Mouse (Mus musculus) hindbrain, embryonic 12.5 days (tissue): ENCODE measurements around the gene Cct5. TPM values are rescaled to one million over a fixed set of nuclear protein-coding genes. Genes with fewer than 3 reads are reported as not detected.

Source experiments
- ATAC-seq: fragments of 200-750 bp; cut with Nextera tagmentation; 2 replicates; pipeline ENCODE4 v1.8.0; 2017; ENCODE audit warnings: moderate TSS enrichment; ENCODE audit not compliant: low FRiP score
- H3K27ac ChIP-seq: fragments of 300-500 bp; sonication (generic); 2 replicates; pipeline ENCODE4 v1.5.1; 2016; ENCODE audit warnings: mild to moderate bottlenecking
- H3K27me3 ChIP-seq: fragments of 300-500 bp; sonication (generic); 2 replicates; pipeline ENCODE4 v1.6.1; 2016; ENCODE audit warnings: mild to moderate bottlenecking
- H3K36me3 ChIP-seq: fragments of 300-500 bp; sonication (generic); 2 replicates; pipeline ENCODE4 v1.6.1; 2016; ENCODE audit warnings: mild to moderate bottlenecking
- H3K4me1 ChIP-seq: fragments of 300-500 bp; sonication (generic); 2 replicates; pipeline ENCODE4 v1.6.1; 2016
- H3K4me2 ChIP-seq: fragments of 300-500 bp; sonication (generic); replicated peaks from 2 replicates; pipeline ENCODE4 v1.6.1; 2016; ENCODE audit warnings: mild to moderate bottlenecking
- H3K4me3 ChIP-seq: fragments of 300-500 bp; sonication (generic); 2 replicates; pipeline ENCODE4 v1.5.1; 2016; ENCODE audit warnings: mild to moderate bottlenecking
- H3K9ac ChIP-seq: fragments of 300-500 bp; sonication (generic); 2 replicates; pipeline ENCODE4 v1.6.1; 2016; ENCODE audit warnings: mild to moderate bottlenecking, moderate library complexity
- H3K9me3 ChIP-seq: fragments of 300-500 bp; sonication (generic); replicated peaks from 2 replicates; pipeline ENCODE4 v1.6.1; 2016; ENCODE audit warnings: mild to moderate bottlenecking
- WGBS: fragments of 180-500 bp; shearing (Covaris S2); methylation state at CpG from one replicate; pipeline ENCODE4 v1.1.7; 2016; 5-methylcytosine and 5-hydroxymethylcytosine counted together
- polyA plus RNA-seq: library from polyadenylated mRNA; unstranded; fragments of >200 nt; fragmentation: Nextera tagmentation; extraction: Ambion mirVana; gene quantifications from 2 replicates; pipeline ENCODE4 v1.2.1, GENCODE M21; 2016

The Cct5 gene
- polyA plus RNA-seq, 1 experiment from 2014 or later, result 546 TPM

- H3K9ac ChIP-seq, result no peak overlapping the region
- ATAC-seq, result no peak
- no peak overlapping the region for H3K27ac ChIP-seq
- no peaks in the 10 kb centered on the region for H3K9me3 ChIP-seq
- H3K4me3 ChIP-seq, result no peak overlapping the region
- WGBS, result 90% methylated on average over 2 of the region's 2 CpGs
- H3K4me2 ChIP-seq, result no peak overlapping the region
- no peaks in the 10 kb centered on the region for H3K27me3 ChIP-seq
- H3K4me1 ChIP-seq, result no peaks in the 10 kb centered on the region
- no peaks in the 10 kb centered on the region for H3K36me3 ChIP-seq
These were observed 46.7 kb downstream of the Cct5 start for GRCm38 (mm10) chr15:31554855-31555254.

- Histone ChIP-seq H3K4me3 (no peak overlapping the region), H3K4me2 (no peak overlapping the region), H3K9me3 (no peaks in the 10 kb centered on the region), H3K27ac (no peak overlapping the region), H3K27me3 (no peaks in the 10 kb centered on the region), H3K36me3 (no peaks in the 10 kb centered on the region), H3K9ac (no peak overlapping the region), H3K4me1 (no peaks in the 10 kb centered on the region)
- 81% methylated on average over 4 of the region's 4 CpGs for WGBS
- ATAC-seq, result no peak
These were observed 51.2 kb downstream of the Cct5 start for GRCm38 (mm10) chr15:31550381-31550780.

DNA sequence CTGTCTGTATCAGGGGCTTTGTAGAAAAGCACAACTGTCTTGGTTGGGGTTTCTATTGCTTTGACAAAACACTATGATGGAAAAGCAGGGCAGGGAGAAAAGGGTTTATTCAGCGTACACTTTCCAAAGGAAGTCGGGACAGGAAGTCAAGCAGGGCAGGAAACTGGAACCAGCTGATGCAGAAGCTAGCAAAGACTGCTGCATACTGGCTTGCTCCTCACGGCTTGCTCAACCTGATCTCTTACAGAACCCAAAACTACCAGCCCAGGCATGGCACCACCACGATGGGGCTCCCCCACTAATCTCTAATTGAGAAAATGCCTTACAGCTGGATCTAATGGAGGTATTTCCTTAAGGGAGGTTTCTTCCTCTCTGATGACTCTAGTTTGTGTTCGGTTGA lies 54.2 kb downstream of the Cct5 start:
- Histone ChIP-seq H3K36me3 (no peaks in the 10 kb centered on the region), H3K4me2 (no peak overlapping the region), H3K4me3 (no peak overlapping the region), H3K4me1 (peaks cover 5% of the 10 kb centered on the region), H3K27me3 (no peaks in the 10 kb centered on the region), H3K27ac (no peak overlapping the region), H3K9ac (no peak overlapping the region), H3K9me3 (no peaks in the 10 kb centered on the region)
- 63% methylated on average over 5 of the region's 5 CpGs for WGBS
- no peak for ATAC-seq

DNA sequence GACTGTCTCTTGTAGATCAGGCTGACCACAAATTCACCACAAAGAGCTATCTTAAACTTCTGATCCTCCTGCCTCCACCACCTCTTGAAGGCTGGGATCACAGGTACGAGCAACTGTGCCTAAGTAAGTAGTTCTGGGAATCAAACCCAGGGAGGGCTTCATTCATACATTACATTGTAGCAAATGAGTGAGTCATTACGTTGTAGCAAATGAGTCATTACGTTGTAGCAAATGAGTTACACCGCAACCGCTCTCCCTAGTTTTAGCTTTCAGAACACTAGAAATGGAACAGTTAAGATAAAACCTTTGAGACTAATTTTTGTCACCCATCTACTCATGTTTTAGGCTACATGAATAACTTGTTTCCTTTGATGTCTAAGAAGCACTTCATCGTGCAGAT lies 55.3 kb downstream of the Cct5 start:
- no peak for ATAC-seq
- Histone ChIP-seq H3K27ac (no peak overlapping the region), H3K27me3 (no peaks in the 10 kb centered on the region), H3K4me2 (no peak overlapping the region), H3K9me3 (no peaks in the 10 kb centered on the region), H3K4me1 (peaks cover 14% of the 10 kb centered on the region), H3K9ac (no peak overlapping the region), H3K36me3 (no peaks in the 10 kb centered on the region), H3K4me3 (no peak overlapping the region)
- WGBS, result 84% methylated on average over 6 of the region's 6 CpGs

DNA sequence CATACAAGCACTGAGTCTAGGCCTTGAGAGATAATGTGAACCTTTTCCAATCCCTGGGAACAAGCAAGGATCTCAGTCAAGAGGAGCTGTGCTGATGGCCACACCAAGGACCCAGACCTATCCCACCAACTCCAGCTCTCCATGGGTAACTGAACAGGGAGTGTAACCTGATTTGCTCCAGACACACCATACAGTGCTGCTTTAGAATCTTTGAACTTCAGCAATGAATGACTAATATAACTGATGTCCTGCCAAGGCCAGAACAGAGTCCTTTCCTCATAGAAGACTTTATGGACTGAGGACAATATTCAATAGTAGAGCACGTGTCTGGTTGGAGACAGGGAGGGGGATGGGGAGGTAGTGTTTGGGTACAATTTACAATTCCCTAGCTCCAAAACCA lies 56.5 kb downstream of the Cct5 start:
- no peak for ATAC-seq
- Histone ChIP-seq H3K9ac (no peak overlapping the region), H3K4me1 (peaks cover 14% of the 10 kb centered on the region), H3K4me3 (no peak overlapping the region), H3K36me3 (no peaks in the 10 kb centered on the region), H3K9me3 (no peaks in the 10 kb centered on the region), H3K27me3 (no peaks in the 10 kb centered on the region), H3K27ac (no peak overlapping the region), H3K4me2 (no peak overlapping the region)
- WGBS, result 67% methylated on average over 1 of the region's 1 CpGs

DNA sequence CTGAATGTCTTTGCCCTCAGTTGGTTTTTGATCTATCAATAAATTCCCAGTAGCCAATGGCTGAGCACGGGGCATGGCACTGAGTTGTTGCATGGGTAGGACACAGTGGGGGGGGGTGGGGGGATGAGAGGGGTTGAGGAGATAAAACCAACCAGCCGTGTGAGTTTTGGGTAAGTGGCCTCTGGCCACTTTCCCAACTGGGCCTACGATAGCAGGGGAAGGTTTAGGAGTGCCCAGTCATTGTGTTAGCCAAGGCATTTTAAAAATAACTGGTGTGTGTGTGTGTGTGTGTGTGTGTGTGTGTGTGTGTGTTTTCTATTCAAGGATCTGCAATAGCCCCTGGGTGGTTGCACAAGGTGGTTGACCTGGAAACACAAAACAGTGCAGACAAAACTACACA lies 58.4 kb downstream of the Cct5 start:
- no peak for ATAC-seq
- no peaks in the 10 kb centered on the region for H3K36me3 ChIP-seq
- WGBS, result 5% methylated on average over 3 of the region's 3 CpGs
- H3K4me3 ChIP-seq, result no peak overlapping the region
- no peak overlapping the region for H3K27ac ChIP-seq
- H3K27me3 ChIP-seq, result no peaks in the 10 kb centered on the region; the same call in 1 of the 2 replicates
- no peak overlapping the region for H3K9ac ChIP-seq
- peaks cover 14% of the 10 kb centered on the region for H3K4me1 ChIP-seq
- no peak overlapping the region for H3K4me2 ChIP-seq
- no peaks in the 10 kb centered on the region for H3K9me3 ChIP-seq

- H3K4me1 ChIP-seq, result peaks cover 14% of the 10 kb centered on the region
- H3K36me3 ChIP-seq, result no peaks in the 10 kb centered on the region
- H3K27me3 ChIP-seq, result no peaks in the 10 kb centered on the region; the same call in 1 of the 2 replicates
- no peak overlapping the region for H3K4me3 ChIP-seq
- no peak overlapping the region for H3K9ac ChIP-seq
- peak overlapping the region; percentile 8 for H3K4me2 ChIP-seq
- WGBS, result 4% methylated on average over 10 of the region's 10 CpGs
- no peaks in the 10 kb centered on the region for H3K9me3 ChIP-seq
- H3K27ac ChIP-seq, result peak overlapping the region; percentile 45; the same call in 1 of the 2 replicates
- peak; percentile 42 for ATAC-seq
These were observed 59.3 kb downstream of the Cct5 start for GRCm38 (mm10) chr15:31542013-31542958.

Other genes starting within 250 kb of the Cct5 start
- gene Ankrd33b, start 234.1 kb downstream of the Cct5 start, polyA plus RNA-seq, result 0.85 and 0.87 TPM in 2 replicates
- 2.8 and 2.9 TPM in 2 replicates for gene Ropn1l, start 148.1 kb downstream of the Cct5 start, polyA plus RNA-seq
- gene March6, start 70.8 kb downstream of the Cct5 start, polyA plus RNA-seq, result 67.5 and 70.9 TPM in 2 replicates
- 2.7 and 2.8 TPM in 2 replicates for gene Cmbl, start 36.4 kb downstream of the Cct5 start, polyA plus RNA-seq
- 12.3 and 12.4 TPM in 2 replicates for gene Fam173b, start within 50 bp of the Cct5 start, polyA plus RNA-seq